Mouse (Mus musculus) brain, embryonic 14.5 days (tissue): ENCODE results near the gene Nmd3. TPM values are rescaled to one million over a fixed set of nuclear protein-coding genes. Genes with fewer than 3 reads are reported as not detected.
A peak's percentile ranks its signal among the peaks of the same experiment; 100 is the strongest.

ENCODE experiments used
- DNase-seq: peaks from one replicate; pipeline ENCODE4 v3.0.0-alpha.2; 2011; ENCODE audit warnings: low read depth
- CTCF ChIP-seq: fragments of 200-500 bp; IDR thresholded peaks from 2 replicates; pipeline ENCODE4 v1.5.1; 2012; ENCODE audit warnings: inconsistent platforms, mild to moderate bottlenecking, moderate library complexity, borderline replicate concordance; ENCODE audit not compliant: insufficient read depth, insufficient read length; ENCODE audit errors: extremely low read depth
- POLR2A ChIP-seq: fragments of 200-500 bp; IDR thresholded peaks from 2 replicates; pipeline ENCODE4 v1.6.1; 2012; ENCODE audit warnings: mild to moderate bottlenecking, inconsistent platforms, borderline replicate concordance; ENCODE audit not compliant: poor library complexity, insufficient read depth, insufficient read length, severe bottlenecking; ENCODE audit errors: extremely low read depth
- polyA plus RNA-seq: library from polyadenylated mRNA; depleted of rRNA; stranded (reverse); fragments of >200 nt; gene quantifications from 2 replicates; pipeline ENCODE4 v1.2.3, GENCODE M21; 2012; rRNA removed

Nmd3 gene
- polyA plus RNA-seq, 1 experiment = 37.0 TPM

- TF ChIP-seq POLR2A (no peak), CTCF (no peak)
- no peak for DNase-seq
Observed at GRCm38 (mm10) chr3:69763630-69764565, 42.1 kb downstream of the Nmd3 start.

GRCm38 (mm10) chr3:69765206-69765605 is 43.4 kb downstream of the Nmd3 start:
- DNase-seq = no peak
- TF ChIP-seq POLR2A (no peak), CTCF (no peak)

- no peak for DNase-seq
- TF ChIP-seq POLR2A = no peak
- no peak for TF ChIP-seq CTCF
Observed at GRCm38 (mm10) chr3:69769150-69769549, 47.4 kb downstream of the Nmd3 start.

- no peak for DNase-seq
- TF ChIP-seq POLR2A = no peak
- no peak for TF ChIP-seq CTCF
Observed at GRCm38 (mm10) chr3:69773356-69773755, 51.6 kb downstream of the Nmd3 start.

GRCm38 (mm10) chr3:69779246-69779796 is 57.5 kb downstream of the Nmd3 start:
- DNase-seq = no peak
- TF ChIP-seq POLR2A (no peak), CTCF (no peak)

- no peak for DNase-seq
- TF ChIP-seq CTCF = no peak
Observed at GRCm38 (mm10) chr3:69792823-69793417, 71.1 kb downstream of the Nmd3 start.

- peak; percentile 2 for DNase-seq
- TF ChIP-seq POLR2A = no peak
- no peak for TF ChIP-seq CTCF
Observed at GRCm38 (mm10) chr3:69797533-69797932, 75.7 kb downstream of the Nmd3 start.

GRCm38 (mm10) chr3:69797969-69798368 is 76.2 kb downstream of the Nmd3 start:
- no peak for DNase-seq
- TF ChIP-seq CTCF (no peak), POLR2A (no peak)

- no peak for DNase-seq
- TF ChIP-seq POLR2A (no peak), CTCF (no peak)
Observed at GRCm38 (mm10) chr3:69799096-69799495, 77.3 kb downstream of the Nmd3 start.

GRCm38 (mm10) chr3:69800829-69801384 is 79.1 kb downstream of the Nmd3 start:
- TF ChIP-seq POLR2A (no peak), CTCF (no peak)
- peak; percentile 26 for DNase-seq

- no peak for DNase-seq
- TF ChIP-seq CTCF (no peak), POLR2A (no peak)
Observed at GRCm38 (mm10) chr3:69803137-69803536, 81.4 kb downstream of the Nmd3 start.

Other genes starting within 250 kb of the Nmd3 start
- gene B3galnt1, start 123.0 kb upstream of the Nmd3 start, polyA plus RNA-seq = 37.3 and 41.2 TPM in 2 replicates
- gene Sptssb, start 138.0 kb downstream of the Nmd3 start, polyA plus RNA-seq = 0.31 and 0.42 TPM in 2 replicates